Mouse (Mus musculus) MEL (cell line): Measurements from ENCODE around the gene Ptprn2. TPM values are rescaled to one million over a fixed set of nuclear protein-coding genes. Genes with fewer than 3 reads are reported as not detected.

Experiments used
- DNase-seq: peaks from one replicate; pipeline ENCODE4 v3.0.0; 2011; ENCODE audit warnings: low read depth, low spot score
- H3K27ac ChIP-seq: 2 replicates; pipeline ENCODE4 v1.5.1; 2012; ENCODE audit warnings: low read depth, mild to moderate bottlenecking, control low read depth, low read length, moderate library complexity; ENCODE audit not compliant: control insufficient read depth
- H3K27me3 ChIP-seq, 2 experiments: fragments of 150-350 bp in 1 of 2; sonication (generic) in 1 of 2; 2 replicates each; pipeline ENCODE4 v1.6.1; 2012; ENCODE audit warnings: low read length in 2 of 2, mild to moderate bottlenecking in 2 of 2, improper control_type of control experiment in 1 of 2, moderate library complexity in 1 of 2; ENCODE audit not compliant: insufficient read depth in 2 of 2, control insufficient read depth in 1 of 2
- H3K36me3 ChIP-seq, 2 experiments: 2 replicates each; pipeline ENCODE4 v1.6.1; 2012 to 2014; ENCODE audit warnings: low read length in 2 of 2, improper control_type of control experiment in 1 of 2, inconsistent platforms in 1 of 2, mild to moderate bottlenecking in 1 of 2; ENCODE audit not compliant: insufficient read depth in 2 of 2, control insufficient read depth in 1 of 2
- H3K4me1 ChIP-seq, 2 experiments: fragments of 150-350 bp in 1 of 2; sonication (generic) in 1 of 2; 2 replicates each; pipeline ENCODE4 v1.6.1; 2012; ENCODE audit warnings: low read length in 2 of 2, improper control_type of control experiment in 1 of 2, mild to moderate bottlenecking in 1 of 2; ENCODE audit not compliant: insufficient read depth in 2 of 2, control insufficient read depth in 1 of 2
- H3K4me3 ChIP-seq, 2 experiments: fragments of 150-350 bp in 1 of 2; sonication (generic) in 1 of 2; 2 replicates each; pipeline ENCODE4 v1.5.1; 2012; ENCODE audit warnings: low read depth in 2 of 2, low read length in 2 of 2, mild to moderate bottlenecking in 2 of 2, moderate library complexity in 2 of 2, control low read depth in 1 of 2, improper control_type of control experiment in 1 of 2; ENCODE audit not compliant: control insufficient read depth in 1 of 2, insufficient read depth in 1 of 2
- H3K79me2 ChIP-seq: 2 replicates; pipeline ENCODE4 v1.6.1; 2012; ENCODE audit warnings: mild to moderate bottlenecking, low read length, moderate library complexity; ENCODE audit not compliant: control insufficient read depth, poor library complexity, insufficient read depth
- H3K9ac ChIP-seq: 2 replicates; pipeline ENCODE4 v1.6.1; 2012; ENCODE audit warnings: low read depth, mild to moderate bottlenecking, control low read depth, low read length, moderate library complexity; ENCODE audit not compliant: control insufficient read depth, poor library complexity, severe bottlenecking
- H3K9me3 ChIP-seq: fragments of 150-350 bp; sonication (generic); replicated peaks from 2 replicates; pipeline ENCODE4 v1.6.1; 2012; ENCODE audit warnings: mild to moderate bottlenecking, low read length, improper control_type of control experiment, moderate library complexity; ENCODE audit not compliant: insufficient read depth
- CHD1 ChIP-seq: IDR thresholded peaks from 2 replicates; pipeline ENCODE4 v1.6.1; 2012; ENCODE audit warnings: low read depth, mild to moderate bottlenecking, inconsistent platforms, low read length, improper control_type of control experiment
- ETS1 ChIP-seq: IDR thresholded peaks from 2 replicates; pipeline ENCODE4 v1.6.1; 2012; ENCODE audit warnings: low read depth, mild to moderate bottlenecking, inconsistent platforms, low read length, improper control_type of control experiment, moderate library complexity
- GATA1 ChIP-seq: IDR thresholded peaks from 2 replicates; pipeline ENCODE4 v1.6.1; 2011; ENCODE audit warnings: low read depth, low read length, improper control_type of control experiment
- JUND ChIP-seq: IDR thresholded peaks from 2 replicates; pipeline ENCODE4 v1.6.1; 2011; ENCODE audit warnings: low read depth, mild to moderate bottlenecking, improper control_type of control experiment, low read length
- MAZ ChIP-seq: IDR thresholded peaks from 2 replicates; pipeline ENCODE4 v1.6.1; 2012; ENCODE audit warnings: low read depth, mild to moderate bottlenecking, inconsistent platforms, low read length, improper control_type of control experiment
- MYC ChIP-seq: IDR thresholded peaks from 2 replicates; pipeline ENCODE4 v1.6.1; 2011; ENCODE audit warnings: low read depth, mild to moderate bottlenecking, low read length, improper control_type of control experiment, moderate library complexity
- NELFE ChIP-seq: IDR thresholded peaks from 2 replicates; pipeline ENCODE4 v1.6.1; 2011; ENCODE audit warnings: low read depth, low read length, improper control_type of control experiment
- NRF1 ChIP-seq: IDR thresholded peaks from 2 replicates; pipeline ENCODE4 v1.6.1; 2014; ENCODE audit warnings: low read depth, mild to moderate bottlenecking, inconsistent platforms, low read length, improper control_type of control experiment, moderate library complexity; ENCODE audit not compliant: poor library complexity, insufficient read depth, severe bottlenecking
- POLR2AphosphoS5 ChIP-seq: IDR thresholded peaks from 2 replicates; pipeline ENCODE4 v1.6.1; 2012; ENCODE audit warnings: low read depth, borderline replicate concordance, mild to moderate bottlenecking, inconsistent platforms, low read length, moderate library complexity, mixed read lengths
- RAD21 ChIP-seq: IDR thresholded peaks from 2 replicates; pipeline ENCODE4 v1.6.1; 2011; ENCODE audit warnings: mild to moderate bottlenecking, low read depth, low read length, improper control_type of control experiment
- TCF12 ChIP-seq: IDR thresholded peaks from 2 replicates; pipeline ENCODE4 v1.6.1; 2014; ENCODE audit warnings: low read depth, mild to moderate bottlenecking, inconsistent platforms, low read length, improper control_type of control experiment, moderate library complexity
- UBTF ChIP-seq: IDR thresholded peaks from 2 replicates; pipeline ENCODE4 v1.6.1; 2012; ENCODE audit warnings: low read depth, mild to moderate bottlenecking, inconsistent platforms, low read length, improper control_type of control experiment, moderate library complexity, borderline replicate concordance; ENCODE audit not compliant: insufficient read depth
- USF2 ChIP-seq, 2 experiments: IDR thresholded peaks; 2 replicates each; pipeline ENCODE4 v1.6.1; 2011 to 2012; ENCODE audit warnings: improper control_type of control experiment in 2 of 2, low read length in 2 of 2, borderline replicate concordance in 1 of 2, inconsistent platforms in 1 of 2, low read depth in 1 of 2, mild to moderate bottlenecking in 1 of 2; ENCODE audit not compliant: insufficient read depth in 1 of 2
- ZKSCAN1 ChIP-seq: IDR thresholded peaks from 2 replicates; pipeline ENCODE4 v1.6.1; 2012; ENCODE audit warnings: low read depth, mild to moderate bottlenecking, inconsistent platforms, low read length, improper control_type of control experiment, moderate library complexity
- ZNF384 ChIP-seq: IDR thresholded peaks from 2 replicates; pipeline ENCODE4 v1.6.1; 2012; ENCODE audit warnings: low read depth, mild to moderate bottlenecking, inconsistent platforms, low read length, improper control_type of control experiment
- polyA plus RNA-seq, 2 experiments: library from polyadenylated mRNA; stranded (reverse) in 1 of 2; unstranded in 1 of 2; fragments of >175 nt in 1 of 2; fragments of >200 nt in 1 of 2; gene quantifications; 2 replicates each; pipeline versions ENCODE4 v1.2.1 to v1.2.4; 2012; ENCODE audit warnings: low replicate concordance in 2 of 2, low read depth in 1 of 2; ENCODE audit not compliant: insufficient read length in 2 of 2, insufficient read depth in 1 of 2, missing spikeins in 1 of 2
- total RNA-seq: library from RNA; depleted of rRNA; stranded (reverse); fragments of 300-350 nt; gene quantifications from 2 replicates; pipeline ENCODE4 v1.2.3, GENCODE M21; 2012

Ptprn2 gene
- total and polyA plus RNA-seq, 3 experiments: not detected

GRCm38 (mm10) chr12:116581864-116582263, 96.3 kb downstream of the Ptprn2 start:
- no peak for TF ChIP-seq MAZ
- no peak for TF ChIP-seq JUND
- TF ChIP-seq ETS1: no peak
- no peak for TF ChIP-seq ZNF384
- no peak for TF ChIP-seq UBTF
- TF ChIP-seq GATA1: no peak
- TF ChIP-seq NELFE: no peak
- TF ChIP-seq POLR2AphosphoS5: no peak
- no peak for TF ChIP-seq NRF1
- TF ChIP-seq ZKSCAN1: no peak
- TF ChIP-seq, all 39 proteins: peak for 0
- H3K4me1 ChIP-seq: no peaks in the 10 kb centered on the region
- DNase-seq: no peak

GRCm38 (mm10) chr12:116582829-116583228, 97.3 kb downstream of the Ptprn2 start:
- Histone ChIP-seq H3K79me2 (no peaks in the 10 kb centered on the region), H3K9ac (no peak overlapping the region), H3K4me1 (no peaks in the 10 kb centered on the region), H3K9me3 (no peaks in the 10 kb centered on the region), H3K4me3 (no peak overlapping the region), H3K27me3 (no peaks in the 10 kb centered on the region), H3K36me3 (no peaks in the 10 kb centered on the region), H3K27ac (no peak overlapping the region)
- TF ChIP-seq RAD21 (no peak), POLR2AphosphoS5 (no peak), MYC (no peak), TCF12 (no peak), CHD1 (no peak)
- no peak for DNase-seq

More at GRCm38 (mm10) chr12:116581864-116582263, 96.3 kb downstream of the Ptprn2 start:
- H3K27ac ChIP-seq: no peak overlapping the region
- no peak overlapping the region for H3K9ac ChIP-seq
- H3K9me3 ChIP-seq: no peaks in the 10 kb centered on the region
- H3K79me2 ChIP-seq: no peaks in the 10 kb centered on the region
- H3K36me3 ChIP-seq: no peaks in the 10 kb centered on the region
- H3K4me3 ChIP-seq: no peak overlapping the region
- no peaks in the 10 kb centered on the region for H3K27me3 ChIP-seq

- H3K36me3 ChIP-seq: no peaks in the 10 kb centered on the region
- H3K79me2 ChIP-seq: no peaks in the 10 kb centered on the region
- no peaks in the 10 kb centered on the region for H3K4me1 ChIP-seq
- DNase-seq: no peak
- H3K4me3 ChIP-seq: no peak overlapping the region
- no peak overlapping the region for H3K9ac ChIP-seq
- TF ChIP-seq USF2 (IDR thresholded peaks at IDR 0.05; ENCODE audit: borderline replicate concordance in 1 of 2, insufficient read depth in 1 of 2, low read depth in 1 of 2, low read length in 2 of 2) (no peak), ZKSCAN1 (no peak)
- no peak overlapping the region for H3K27ac ChIP-seq
- H3K27me3 ChIP-seq: no peaks in the 10 kb centered on the region
- no peaks in the 10 kb centered on the region for H3K9me3 ChIP-seq
Observed at GRCm38 (mm10) chr12:116585001-116585400, 99.5 kb downstream of the Ptprn2 start.
